Mouse (Mus musculus) liver, embryonic 11.5 days (tissue): ENCODE measurements around the gene Chst8. TPM values are rescaled to one million over a fixed set of nuclear protein-coding genes. Genes with fewer than 3 reads are reported as not detected.

Source experiments
- ATAC-seq: fragments of 200-750 bp; cut with Nextera tagmentation; replicated peaks from 2 replicates; pipeline ENCODE4 v1.8.0; 2017; ENCODE audit warnings: moderate number of reproducible peaks, mild to moderate bottlenecking, moderate TSS enrichment, moderate library complexity; ENCODE audit not compliant: low FRiP score
- DNase-seq: peaks from one replicate; pipeline ENCODE4 v3.0.0-alpha.2; 2017; ENCODE audit warnings: low spot score
- H3K27ac ChIP-seq: fragments of 300-500 bp; sonication (generic); 2 replicates; pipeline ENCODE4 v1.5.1; 2014; ENCODE audit warnings: mild to moderate bottlenecking, low read depth, low read length, control low read depth
- H3K27me3 ChIP-seq: fragments of 300-500 bp; sonication (generic); replicated peaks from 2 replicates; pipeline ENCODE4 v1.6.1; 2014; ENCODE audit warnings: low read length, mixed read lengths; ENCODE audit not compliant: control insufficient read depth, insufficient read depth
- H3K36me3 ChIP-seq: fragments of 300-500 bp; sonication (generic); 2 replicates; pipeline ENCODE4 v1.6.1; 2014; ENCODE audit warnings: mild to moderate bottlenecking, low read length, moderate library complexity, mixed read lengths; ENCODE audit not compliant: control insufficient read depth, insufficient read depth
- H3K4me1 ChIP-seq: fragments of 300-500 bp; sonication (generic); replicated peaks from 2 replicates; pipeline ENCODE4 v1.6.1; 2014; ENCODE audit warnings: low read length, mixed read lengths; ENCODE audit not compliant: control insufficient read depth, insufficient read depth
- H3K4me2 ChIP-seq: fragments of 300-500 bp; sonication (generic); 2 replicates; pipeline ENCODE4 v1.6.1; 2014; ENCODE audit warnings: mild to moderate bottlenecking, control low read depth, moderate library complexity
- H3K4me3 ChIP-seq: fragments of 300-500 bp; sonication (generic); 2 replicates; pipeline ENCODE4 v1.5.1; 2014; ENCODE audit warnings: low read depth, low read length, control low read depth
- H3K9ac ChIP-seq: fragments of 300-500 bp; sonication (generic); 2 replicates; pipeline ENCODE4 v1.6.1; 2014; ENCODE audit warnings: low read depth, low read length, control low read depth
- H3K9me3 ChIP-seq: fragments of 300-500 bp; sonication (generic); 2 replicates; pipeline ENCODE4 v1.6.1; 2016; ENCODE audit warnings: low read length, inconsistent platforms, mixed read lengths; ENCODE audit not compliant: control insufficient read depth
- WGBS: fragments of 180-500 bp; shearing (Covaris S2); extraction: QIAGEN DNeasy Blood & Tissue Kit; methylation state at CpG from one replicate; pipeline ENCODE4 v1.1.7; 2014; 5-methylcytosine and 5-hydroxymethylcytosine counted together
- polyA plus RNA-seq: library from polyadenylated mRNA; unstranded; fragments of >200 nt; fragmentation: Nextera tagmentation; extraction: Ambion mirVana; gene quantifications from 2 replicates; pipeline ENCODE4 v1.2.1, GENCODE M21; 2014

Chst8 gene
- polyA plus RNA-seq, 1 experiment from 2014 or later = 0.75 TPM

DNA sequence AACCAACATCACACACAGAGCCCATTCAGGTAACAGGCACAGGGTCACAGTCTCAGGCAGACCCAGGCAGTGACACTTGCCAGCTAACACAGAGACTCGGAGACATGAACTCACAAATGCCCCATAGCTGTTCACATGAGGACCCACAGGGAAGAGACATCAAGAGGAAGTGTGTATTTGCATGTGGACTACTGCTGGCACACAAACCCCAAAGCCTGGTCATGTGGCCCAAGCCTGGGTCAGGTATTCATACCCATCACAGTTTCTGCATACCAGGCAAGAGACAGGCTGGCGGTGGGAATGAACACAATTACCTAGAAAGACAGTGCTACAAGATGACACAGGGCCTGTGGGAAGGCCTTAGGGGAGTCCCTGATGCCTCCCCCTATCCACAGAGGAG, 166.9 kb downstream of the Chst8 start:
- DNase-seq = no peak
- Histone ChIP-seq H3K9ac (no peak overlapping the region), H3K4me3 (no peak overlapping the region), H3K9me3 (no peaks in the 10 kb centered on the region), H3K27me3 (no peaks in the 10 kb centered on the region; the same call in 1 of the 2 replicates), H3K4me1 (no peaks in the 10 kb centered on the region), H3K4me2 (no peak overlapping the region), H3K36me3 (peaks cover 10% of the 10 kb centered on the region), H3K27ac (no peak overlapping the region)
- ATAC-seq = no peak
- 87% methylated on average over 2 of the region's 2 CpGs for WGBS

GRCm38 (mm10) chr7:34644591-34644990, 167.9 kb downstream of the Chst8 start:
- no peaks in the 10 kb centered on the region for H3K9me3 ChIP-seq
- no peaks in the 10 kb centered on the region for H3K27me3 ChIP-seq
- no peak for DNase-seq
- H3K9ac ChIP-seq = no peak overlapping the region
- H3K4me2 ChIP-seq = no peak overlapping the region
- H3K27ac ChIP-seq = no peak overlapping the region
- WGBS = 87% methylated on average over 18 of the region's 18 CpGs
- no peaks in the 10 kb centered on the region for H3K4me1 ChIP-seq
- no peak for ATAC-seq
- peaks cover 5% of the 10 kb centered on the region for H3K36me3 ChIP-seq
- H3K4me3 ChIP-seq = no peak overlapping the region

- H3K4me2 ChIP-seq = no peak overlapping the region
Measured at GRCm38 (mm10) chr7:34643329-34643728, 169.2 kb downstream of the Chst8 start.

GRCm38 (mm10) chr7:34641968-34642367, 170.5 kb downstream of the Chst8 start:
- Histone ChIP-seq H3K4me3 (no peak overlapping the region), H3K27me3 (no peaks in the 10 kb centered on the region), H3K27ac (no peak overlapping the region), H3K9me3 (no peaks in the 10 kb centered on the region), H3K9ac (no peak overlapping the region), H3K36me3 (no peaks in the 10 kb centered on the region; the same call in 1 of the 2 replicates), H3K4me1 (no peaks in the 10 kb centered on the region), H3K4me2 (no peak overlapping the region)
- no peak for ATAC-seq
- no peak for DNase-seq
- 82% methylated on average over 13 of the region's 13 CpGs for WGBS

More at GRCm38 (mm10) chr7:34643329-34643728, 169.2 kb downstream of the Chst8 start:
- ATAC-seq = no peak
- H3K4me3 ChIP-seq = no peak overlapping the region
- H3K27ac ChIP-seq = no peak overlapping the region
- DNase-seq = no peak
- 70% methylated on average over 6 of the region's 6 CpGs for WGBS
- H3K36me3 ChIP-seq = no peaks in the 10 kb centered on the region; the same call in 1 of the 2 replicates
- H3K4me1 ChIP-seq = no peaks in the 10 kb centered on the region
- no peaks in the 10 kb centered on the region for H3K9me3 ChIP-seq
- no peak overlapping the region for H3K9ac ChIP-seq
- H3K27me3 ChIP-seq = no peaks in the 10 kb centered on the region

- no peak overlapping the region for H3K4me3 ChIP-seq
- no peaks in the 10 kb centered on the region; the same call in 1 of the 2 replicates for H3K36me3 ChIP-seq
- H3K4me1 ChIP-seq = no peaks in the 10 kb centered on the region
- no peaks in the 10 kb centered on the region for H3K27me3 ChIP-seq
- no peak overlapping the region for H3K27ac ChIP-seq
- DNase-seq (no peak), ATAC-seq (no peak)
- H3K9ac ChIP-seq = no peak overlapping the region
- 84% methylated on average over 11 of the region's 11 CpGs for WGBS
- no peaks in the 10 kb centered on the region for H3K9me3 ChIP-seq
- no peak overlapping the region for H3K4me2 ChIP-seq
Measured at GRCm38 (mm10) chr7:34639798-34640197, 172.7 kb downstream of the Chst8 start.

DNA sequence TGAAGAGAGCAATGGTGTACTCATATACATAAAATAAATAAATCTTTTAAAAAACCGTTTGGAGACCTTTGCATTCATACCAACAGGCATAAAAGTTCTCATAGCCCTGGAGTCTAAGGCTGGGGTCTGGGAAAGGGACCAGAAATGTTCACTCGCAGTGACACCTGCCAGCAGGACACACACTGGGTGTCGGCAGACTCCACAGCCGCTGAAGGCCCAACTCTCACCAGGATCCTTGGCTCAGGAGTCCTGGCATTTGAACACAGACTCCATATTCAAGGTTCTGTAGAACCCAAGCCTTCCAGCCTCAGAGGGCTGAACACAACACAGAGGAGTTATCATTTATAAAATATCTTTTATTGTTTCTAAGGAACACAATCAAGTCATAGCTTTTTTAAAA, 175.8 kb downstream of the Chst8 start:
- Histone ChIP-seq H3K4me2 (no peak overlapping the region), H3K27ac (no peak overlapping the region), H3K36me3 (no peaks in the 10 kb centered on the region; the same call in 1 of the 2 replicates), H3K4me3 (no peak overlapping the region), H3K9me3 (no peaks in the 10 kb centered on the region), H3K27me3 (no peaks in the 10 kb centered on the region), H3K9ac (no peak overlapping the region), H3K4me1 (no peaks in the 10 kb centered on the region)
- ATAC-seq (no peak), DNase-seq (no peak)
- WGBS = 69% methylated on average over 4 of the region's 4 CpGs

DNA sequence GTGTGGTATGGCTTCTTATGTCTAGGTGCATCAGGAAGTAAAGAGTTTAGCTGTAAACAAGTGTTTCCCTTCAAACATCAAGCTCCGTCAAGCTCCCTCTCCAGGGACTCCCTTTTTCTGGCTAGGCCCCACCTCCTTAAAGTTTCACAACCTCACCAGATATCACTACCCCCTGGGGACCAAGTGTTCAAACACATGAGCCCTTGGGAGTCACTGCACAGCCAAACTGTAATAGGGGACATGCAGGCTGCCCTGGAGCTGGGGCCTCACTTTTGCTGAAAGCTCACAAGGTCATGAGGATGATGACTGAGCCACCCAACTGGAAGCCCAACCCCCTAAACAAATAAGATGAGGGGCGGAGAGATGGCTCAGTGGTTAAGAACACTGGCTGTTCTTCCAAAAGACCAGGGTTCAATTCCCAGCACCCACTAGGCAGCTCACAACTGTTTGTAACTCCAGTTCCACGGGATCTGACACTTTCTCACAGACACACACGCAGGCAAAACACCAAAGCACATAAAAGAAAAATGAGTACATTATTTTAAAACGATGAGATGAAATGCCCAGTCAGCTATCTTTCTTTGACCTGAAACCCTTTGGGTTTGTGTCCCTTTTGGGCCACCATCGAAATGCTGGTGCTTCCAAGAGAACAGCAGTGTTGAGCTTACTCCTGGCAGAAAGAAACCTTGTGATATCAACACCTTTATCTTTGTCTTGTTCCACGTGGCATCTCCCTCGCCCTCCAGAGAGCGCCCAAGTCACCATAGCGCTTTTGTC, 179.4 kb downstream of the Chst8 start:
- Histone ChIP-seq H3K4me2 (no peak overlapping the region), H3K27ac (no peak overlapping the region), H3K36me3 (no peaks in the 10 kb centered on the region), H3K27me3 (no peaks in the 10 kb centered on the region), H3K9ac (no peak overlapping the region), H3K4me1 (peaks cover 6% of the 10 kb centered on the region; the same call in 1 of the 2 replicates), H3K9me3 (no peaks in the 10 kb centered on the region), H3K4me3 (no peak overlapping the region)
- ATAC-seq (no peak), DNase-seq (no peak)
- 75% methylated on average over 10 of the region's 10 CpGs for WGBS

DNA sequence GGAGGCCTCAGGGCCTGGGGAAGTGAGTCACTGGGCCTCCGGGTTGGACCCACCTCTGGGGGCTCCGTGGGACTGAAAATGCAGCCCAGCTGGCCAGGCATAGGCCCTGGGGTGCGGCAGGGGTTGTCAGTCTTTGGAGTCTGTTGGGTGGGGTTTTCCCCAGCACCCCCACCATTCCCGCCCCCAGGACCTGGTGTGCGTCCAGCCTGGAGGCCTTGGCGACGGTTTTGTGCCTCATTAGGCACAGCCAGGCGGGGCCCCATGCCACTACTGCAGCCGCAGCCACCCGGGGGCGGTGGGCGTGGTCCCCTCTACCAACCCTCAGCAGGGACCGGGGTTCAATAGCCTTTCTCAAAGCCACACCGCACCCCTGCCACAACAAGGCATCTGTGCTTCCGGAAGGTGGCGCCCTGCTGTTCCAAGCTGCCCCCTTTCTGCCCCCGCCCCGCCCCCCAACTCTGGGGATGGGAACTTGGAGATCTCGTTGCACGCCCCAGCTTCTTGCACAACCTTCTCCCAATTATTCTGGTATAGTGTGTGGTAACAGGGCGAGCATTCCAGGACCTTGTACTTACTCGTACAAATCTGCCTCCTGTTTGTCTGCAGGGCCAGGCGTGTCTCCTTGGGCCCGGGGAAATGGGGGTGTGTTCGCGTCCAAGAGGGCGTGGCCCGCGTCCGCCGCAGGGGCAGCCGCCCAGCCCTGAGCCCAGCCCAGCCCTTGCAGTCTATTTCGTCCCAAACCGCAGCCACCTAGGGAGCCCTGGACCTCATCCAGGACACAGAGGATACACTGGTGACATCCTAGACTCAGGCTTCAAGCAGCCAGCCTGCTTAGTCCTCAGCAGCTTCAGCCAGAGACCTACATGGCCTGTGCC, 182.1 kb downstream of the Chst8 start:
- Histone ChIP-seq H3K4me1 (peaks cover 6% of the 10 kb centered on the region; the same call in 1 of the 2 replicates), H3K27ac (no peak overlapping the region), H3K4me2 (peak overlapping the region; percentile 57), H3K27me3 (no peaks in the 10 kb centered on the region), H3K36me3 (no peaks in the 10 kb centered on the region), H3K9ac (peak overlapping the region; percentile 16; the same call in 1 of the 2 replicates), H3K4me3 (peak overlapping the region; percentile 41), H3K9me3 (no peaks in the 10 kb centered on the region)
- peak; percentile 49 for DNase-seq
- peak; percentile 64 for ATAC-seq
- 1% methylated on average over 34 of the region's 34 CpGs for WGBS
